In genomic region chr14:97998584-97998983, GRCm38 (mm10) we compare ENCODE assay signal across 19 mouse cellular contexts.
DNase-seq lines count a peak whose midpoint lies in the region; ATAC-seq and TF ChIP-seq lines count a peak whose summit lies in the region.
"Had no signal": no experiment of that assay in that cellular context is flagged by ENCODE, and none has a peak within 500 bp of the region (broad histone marks: within the 10 kb centered on the region; RNA-seq: fewer than 3 reads in every experiment).

No protein-coding gene starts in this region.

- TF ChIP-seq CTCF in kidney, postnatal 0 days (IDR thresholded peaks at IDR 0.05; ENCODE audit: low read depth), result no peak
- TF ChIP-seq CTCF in kidney, adult 2 months (conservative IDR thresholded peaks at IDR 0.05; ENCODE audit: insufficient read depth, insufficient read length, low read depth, low read length), result no peak

- H3K4me2 ChIP-seq in kidney, embryonic 15.5 days, result no peak overlapping the region
- H3K4me2 ChIP-seq in kidney, postnatal 0 days (ENCODE audit: low read length), result no peak overlapping the region
- H3K4me2 ChIP-seq in forebrain, embryonic 14.5 days (ENCODE audit: low read length), result no peak overlapping the region
- H3K4me2 ChIP-seq: embryonic facial prominence, embryonic 12.5 days; forebrain, embryonic 13.5 days had no signal

- peaks cover 3% of the 10 kb centered on the region; the same call in 1 of the 2 replicates for H3K4me1 ChIP-seq in kidney, embryonic 15.5 days
- no peaks in the 10 kb centered on the region for H3K4me1 ChIP-seq in kidney, postnatal 0 days (replicated peaks; ENCODE audit: insufficient read depth, low read length)
- no peaks in the 10 kb centered on the region for H3K4me1 ChIP-seq in kidney, adult 2 months (ENCODE audit: control insufficient read depth, insufficient read depth, low read length)
- H3K4me1 ChIP-seq in forebrain, embryonic 14.5 days (ENCODE audit: control insufficient read depth, insufficient read depth, low read length), result peaks cover 2% of the 10 kb centered on the region; the same call in 1 of the 2 replicates
- H3K4me1 ChIP-seq: embryonic facial prominence, embryonic 10.5 days; embryonic facial prominence, embryonic 12.5 days; forebrain, embryonic 13.5 days had no signal

- 0 out of 2 replicates have a peak, but pooled peaks have one; percentile 56 for ATAC-seq in kidney, embryonic 15.5 days (replicated peaks; ENCODE audit: low FRiP score)
- no peak for ATAC-seq in kidney, postnatal 0 days (replicated peaks; ENCODE audit: low FRiP score, low read depth)
- ATAC-seq in forebrain, embryonic 14.5 days, result no peak
- ATAC-seq: forebrain, embryonic 13.5 days; forebrain, embryonic 16.5 days had no signal

- H3K36me3 ChIP-seq in kidney, embryonic 15.5 days, result no peaks in the 10 kb centered on the region
- no peaks in the 10 kb centered on the region for H3K36me3 ChIP-seq in kidney, postnatal 0 days (ENCODE audit: insufficient read depth, low read length)
- H3K36me3 ChIP-seq in kidney, adult 2 months (ENCODE audit: control insufficient read depth, insufficient read depth, low read length), result no peaks in the 10 kb centered on the region
- H3K36me3 ChIP-seq in forebrain, embryonic 14.5 days (ENCODE audit: control insufficient read depth, insufficient read depth, low read length), result no peaks in the 10 kb centered on the region
- H3K36me3 ChIP-seq: embryonic facial prominence, embryonic 10.5 days; embryonic facial prominence, embryonic 12.5 days had no signal

- H3K27ac ChIP-seq in kidney, embryonic 15.5 days, result peak overlapping the region; percentile 24; the same call in 1 of the 2 replicates
- H3K27ac ChIP-seq in kidney, postnatal 0 days, result no peak overlapping the region
- H3K27ac ChIP-seq in kidney, adult 2 months (ENCODE audit: insufficient read depth, low read depth, low read length), result no peak overlapping the region
- H3K27ac ChIP-seq in forebrain, embryonic 14.5 days (ENCODE audit: low read depth, low read length), result no peak overlapping the region
- H3K27ac ChIP-seq: embryonic facial prominence, embryonic 10.5 days; embryonic facial prominence, embryonic 12.5 days; forebrain, embryonic 13.5 days had no signal

- no peak overlapping the region for H3K4me3 ChIP-seq in kidney, embryonic 15.5 days (replicated peaks)
- H3K4me3 ChIP-seq in kidney, postnatal 0 days (replicated peaks; ENCODE audit: low read depth, low read length), result no peak overlapping the region
- no peak overlapping the region for H3K4me3 ChIP-seq in kidney, adult 2 months (ENCODE audit: insufficient read depth, low read depth, low read length)
- H3K4me3 ChIP-seq in forebrain, embryonic 14.5 days (ENCODE audit: low read depth, low read length), result no peak overlapping the region
- H3K4me3 ChIP-seq: embryonic facial prominence, embryonic 10.5 days; embryonic facial prominence, embryonic 12.5 days; forebrain, embryonic 13.5 days had no signal

- H3K27me3 ChIP-seq in kidney, embryonic 15.5 days, result no peaks in the 10 kb centered on the region
- no peaks in the 10 kb centered on the region for H3K27me3 ChIP-seq in kidney, postnatal 0 days (ENCODE audit: insufficient read depth, low read length)
- no peaks in the 10 kb centered on the region for H3K27me3 ChIP-seq in kidney, adult 2 months (replicated peaks; ENCODE audit: control insufficient read depth, insufficient read depth, low read length)
- no peaks in the 10 kb centered on the region for H3K27me3 ChIP-seq in forebrain, embryonic 14.5 days (replicated peaks; ENCODE audit: control insufficient read depth, insufficient read depth, low read length)
- H3K27me3 ChIP-seq: embryonic facial prominence, embryonic 12.5 days; forebrain, embryonic 13.5 days had no signal

- no peak for DNase-seq in kidney, postnatal 25 days
- peak; percentile 66 for DNase-seq in kidney, postnatal 0 days (ENCODE audit: low spot score)
- DNase-seq in kidney, adult 2 months, result no peak
- peak; percentile 29 for DNase-seq in brain, adult 2 months (ENCODE audit: low read depth, low spot score)
- DNase-seq in telencephalon, adult 2 months (ENCODE audit: low read depth, low spot score), result peak; percentile 34
- no peak for DNase-seq in forebrain, embryonic 14.5 days (ENCODE audit: low spot score)
- DNase-seq: adrenal gland, adult 2 months; adrenal gland, postnatal 10 days; adrenal gland, postnatal 25 days; cerebellum, adult 11-12 months; cerebellum, adult 2 months; cerebellum, adult 9-10 months; cerebellum, postnatal 10 days; cerebellum, postnatal 25 days had no signal

- no peak for TF ChIP-seq POLR2A in kidney, adult 2 months (IDR thresholded peaks at IDR 0.05; ENCODE audit: low read depth, low read length)

- no peaks in the 10 kb centered on the region for H3K9me3 ChIP-seq in kidney, embryonic 15.5 days (replicated peaks)
- H3K9me3 ChIP-seq in kidney, postnatal 0 days (replicated peaks; ENCODE audit: low read length), result no peaks in the 10 kb centered on the region
- no peaks in the 10 kb centered on the region for H3K9me3 ChIP-seq in forebrain, embryonic 14.5 days (replicated peaks; ENCODE audit: control insufficient read depth, low read length)
- H3K9me3 ChIP-seq: embryonic facial prominence, embryonic 10.5 days; embryonic facial prominence, embryonic 12.5 days; forebrain, embryonic 13.5 days had no signal

- no peak overlapping the region for H3K9ac ChIP-seq in kidney, embryonic 15.5 days
- H3K9ac ChIP-seq in kidney, postnatal 0 days (ENCODE audit: low read depth, low read length), result no peak overlapping the region
- no peak overlapping the region for H3K9ac ChIP-seq in forebrain, embryonic 14.5 days (ENCODE audit: low read length)
- H3K9ac ChIP-seq: embryonic facial prominence, embryonic 12.5 days; forebrain, embryonic 13.5 days had no signal

Comparison
In these comparisons a context has a peak if more than half of its experiments do, and no peak if none do; other contexts are left out.
1. DNase-seq: peak in kidney, postnatal 0 days (single experiment), brain, adult 2 months (single experiment) and telencephalon, adult 2 months (single experiment); none in kidney, postnatal 25 days (0 of 2), kidney, adult 2 months (single experiment) and forebrain, embryonic 14.5 days (single experiment).